Mouse (Mus musculus) midbrain, postnatal 0 days (tissue): ENCODE data around the gene Rab3a. TPM values are rescaled to one million over a fixed set of nuclear protein-coding genes. Genes with fewer than 3 reads are reported as not detected.
A peak's percentile ranks its signal among the peaks of the same experiment; 100 is the strongest.

ENCODE experiments used
- ATAC-seq: fragments of 200-750 bp; cut with Nextera tagmentation; 2 replicates; pipeline ENCODE4 v1.8.0; 2017; ENCODE audit warnings: moderate number of reproducible peaks, mild to moderate bottlenecking, moderate TSS enrichment, moderate library complexity; ENCODE audit not compliant: low FRiP score
- DNase-seq: peaks from one replicate; pipeline ENCODE4 v3.0.0-alpha.2; 2015; ENCODE audit warnings: low spot score
- H3K27ac ChIP-seq: fragments of 300-500 bp; sonication (generic); 2 replicates; pipeline ENCODE4 v1.5.1; 2014; ENCODE audit warnings: low read depth, mild to moderate bottlenecking, low read length, mixed read lengths
- H3K27me3 ChIP-seq: fragments of 300-500 bp; sonication (generic); 2 replicates; pipeline ENCODE4 v1.6.1; 2014; ENCODE audit warnings: low read length, control low read depth, mixed read lengths; ENCODE audit not compliant: insufficient read depth
- H3K36me3 ChIP-seq: fragments of 300-500 bp; sonication (generic); 2 replicates; pipeline ENCODE4 v1.6.1; 2014; ENCODE audit warnings: low read length, control low read depth, mixed read lengths; ENCODE audit not compliant: insufficient read depth
- H3K4me1 ChIP-seq: fragments of 300-500 bp; sonication (generic); 2 replicates; pipeline ENCODE4 v1.6.1; 2014; ENCODE audit warnings: mild to moderate bottlenecking, control low read depth, antibody characterized with exemption, low read length, mixed read lengths; ENCODE audit not compliant: insufficient read depth
- H3K4me2 ChIP-seq: fragments of 300-500 bp; sonication (generic); 2 replicates; pipeline ENCODE4 v1.6.1; 2014; ENCODE audit warnings: low read depth, mild to moderate bottlenecking, low read length, mixed read lengths; ENCODE audit not compliant: poor library complexity, severe bottlenecking
- H3K4me3 ChIP-seq: fragments of 300-500 bp; sonication (generic); 2 replicates; pipeline ENCODE4 v1.5.1; 2014; ENCODE audit warnings: low read depth, mild to moderate bottlenecking, low read length, moderate library complexity
- H3K9ac ChIP-seq: fragments of 300-500 bp; sonication (generic); replicated peaks from 2 replicates; pipeline ENCODE4 v1.6.1; 2014; ENCODE audit warnings: mild to moderate bottlenecking, low read length, moderate library complexity, mixed read lengths; ENCODE audit not compliant: poor library complexity, severe bottlenecking
- H3K9me3 ChIP-seq: fragments of 300-500 bp; sonication (generic); 2 replicates; pipeline ENCODE4 v1.6.1; 2016; ENCODE audit warnings: low read length, control low read depth
- CTCF ChIP-seq: IDR thresholded peaks from 2 replicates; pipeline ENCODE4 v1.5.1; 2016; ENCODE audit warnings: antibody characterized with exemption, mild to moderate bottlenecking
- WGBS: fragments of 180-500 bp; shearing (Covaris S2); extraction: QIAGEN DNeasy Blood & Tissue Kit; methylation state at CpG from one replicate; pipeline ENCODE4 v1.1.7; 2014; 5-methylcytosine and 5-hydroxymethylcytosine counted together
- polyA plus RNA-seq: library from polyadenylated mRNA; unstranded; fragments of >200 nt; fragmentation: Nextera tagmentation; extraction: Ambion mirVana; gene quantifications from 2 replicates; pipeline ENCODE4 v1.2.1, GENCODE M21; 2015
- total RNA-seq: library from RNA; depleted of rRNA; stranded (reverse); fragments of >200 nt; gene quantifications from 2 replicates; pipeline ENCODE4 v1.2.3, GENCODE M21; 2014; rRNA removed

The Rab3a gene
- total RNA-seq: 649 and 670 TPM in 2 replicates
- 726 and 813 TPM in 2 replicates for polyA plus RNA-seq

- peak; percentile 96 for ATAC-seq
- H3K9ac ChIP-seq: peak within 1 kb of the TSS; percentile 99
- H3K27ac ChIP-seq: peak within 1 kb of the TSS; percentile 95
- H3K4me2 ChIP-seq: peak within 1 kb of the TSS; percentile 68
- H3K27me3 ChIP-seq: 0 out of 2 replicates have a peak, but pooled peaks cover 4% of the 10 kb centered on the region
- H3K36me3 ChIP-seq: peaks cover 25% of the 10 kb centered on the region
- peak within 1 kb of the TSS; percentile 74 for H3K4me3 ChIP-seq
- H3K4me1 ChIP-seq: 0 out of 2 replicates have a peak, but pooled peaks cover 2% of the 10 kb centered on the region
- WGBS: 8% methylated on average over 37 of the region's 37 CpGs
- H3K9me3 ChIP-seq: no peaks in the 10 kb centered on the region
- no peak for TF ChIP-seq CTCF
- DNase-seq: peak; percentile 99
These were observed at the start of gene Rab3a for GRCm38 (mm10) chr8:70754043-70754870. Gene Rab3a, plus strand, starts transcription at chr8:70754679.

DNA sequence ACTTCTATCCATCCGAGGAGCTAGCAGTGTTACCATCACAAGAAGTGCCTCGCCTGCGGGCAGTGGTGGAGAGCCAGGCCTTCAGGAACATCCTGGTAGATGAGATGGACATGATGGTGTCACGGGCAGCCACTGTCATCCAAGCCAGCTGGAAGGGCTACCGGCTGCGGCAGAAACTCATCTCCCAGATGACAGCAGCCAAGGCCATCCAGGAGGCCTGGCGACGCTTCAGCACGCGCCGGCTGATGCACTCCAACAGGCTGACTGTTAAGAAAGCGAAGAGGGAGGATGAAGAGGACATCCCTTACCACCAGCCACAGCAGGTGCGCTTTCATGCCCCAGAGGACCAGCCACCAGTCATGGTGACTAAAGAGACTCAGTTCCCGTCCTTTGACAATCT lies 46.2 kb upstream of the Rab3a start:
- H3K4me1 ChIP-seq: no peaks in the 10 kb centered on the region
- H3K4me3 ChIP-seq: no peak overlapping the region
- no peak overlapping the region for H3K27ac ChIP-seq
- H3K27me3 ChIP-seq: no peaks in the 10 kb centered on the region
- H3K9me3 ChIP-seq: no peaks in the 10 kb centered on the region
- no peak for ATAC-seq
- no peak overlapping the region for H3K9ac ChIP-seq
- TF ChIP-seq CTCF: no peak
- no peak for DNase-seq
- peaks cover 3% of the 10 kb centered on the region; the same call in 1 of the 2 replicates for H3K36me3 ChIP-seq
- WGBS: 94% methylated on average over 14 of the region's 14 CpGs
- no peak overlapping the region for H3K4me2 ChIP-seq

DNA sequence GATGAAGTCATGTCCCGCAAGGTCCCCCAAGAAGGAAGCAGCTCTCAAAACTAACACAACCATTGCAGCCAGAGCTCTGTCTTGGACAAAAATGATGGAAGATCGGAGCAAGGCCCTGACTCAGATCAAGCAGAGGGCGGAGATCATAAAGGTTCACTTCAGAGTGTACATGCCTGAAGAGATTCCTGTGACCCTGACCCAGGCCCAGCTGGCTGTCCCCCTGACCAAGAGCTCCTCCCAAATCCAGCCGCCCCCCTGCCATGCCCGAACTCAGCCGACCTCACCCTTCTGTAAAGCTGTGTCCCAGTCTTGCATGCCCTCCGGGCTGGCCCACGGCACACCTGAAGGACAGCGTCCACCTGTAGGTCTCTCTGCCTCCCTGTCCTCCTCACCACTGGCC lies 44.7 kb upstream of the Rab3a start:
- 89% methylated on average over 9 of the region's 9 CpGs for WGBS
- no peak overlapping the region for H3K4me2 ChIP-seq

DNA sequence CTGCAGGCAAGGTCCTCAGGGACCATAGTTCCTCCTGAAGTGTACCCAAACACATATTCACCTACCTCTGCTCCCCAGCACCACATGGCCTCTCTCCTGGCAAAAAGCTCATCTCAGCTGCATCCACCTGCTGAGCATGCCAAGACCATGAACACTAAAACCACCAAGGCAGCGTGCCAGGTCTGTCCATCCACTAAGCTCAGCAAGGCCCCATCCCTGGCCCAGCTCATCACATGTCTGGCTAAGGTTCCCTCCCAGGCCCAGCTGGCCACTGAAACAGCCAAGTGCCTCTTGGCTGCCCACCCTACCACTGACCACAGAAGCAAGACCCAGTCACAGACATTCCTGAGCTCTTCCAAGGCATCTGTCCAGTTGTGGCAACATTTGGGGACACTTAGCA lies 44.2 kb upstream of the Rab3a start:
- no peak overlapping the region for H3K27ac ChIP-seq
- H3K36me3 ChIP-seq: peaks cover 3% of the 10 kb centered on the region; the same call in 1 of the 2 replicates
- no peaks in the 10 kb centered on the region for H3K9me3 ChIP-seq
- no peak overlapping the region for H3K9ac ChIP-seq
- TF ChIP-seq CTCF: no peak
- H3K4me3 ChIP-seq: no peak overlapping the region
- DNase-seq: no peak
- H3K27me3 ChIP-seq: no peaks in the 10 kb centered on the region
- no peak for ATAC-seq
- WGBS: 92% methylated on average over 1 of the region's 1 CpGs
- no peaks in the 10 kb centered on the region for H3K4me1 ChIP-seq
- no peak overlapping the region for H3K4me2 ChIP-seq

More for the DNA sequence above, 44.7 kb upstream of the Rab3a start:
- Histone ChIP-seq H3K4me3 (no peak overlapping the region), H3K4me1 (no peaks in the 10 kb centered on the region), H3K36me3 (peaks cover 3% of the 10 kb centered on the region; the same call in 1 of the 2 replicates), H3K27ac (no peak overlapping the region), H3K9ac (no peak overlapping the region), H3K9me3 (no peaks in the 10 kb centered on the region), H3K27me3 (no peaks in the 10 kb centered on the region)
- DNase-seq (no peak), ATAC-seq (no peak)
- no peak for TF ChIP-seq CTCF

DNA sequence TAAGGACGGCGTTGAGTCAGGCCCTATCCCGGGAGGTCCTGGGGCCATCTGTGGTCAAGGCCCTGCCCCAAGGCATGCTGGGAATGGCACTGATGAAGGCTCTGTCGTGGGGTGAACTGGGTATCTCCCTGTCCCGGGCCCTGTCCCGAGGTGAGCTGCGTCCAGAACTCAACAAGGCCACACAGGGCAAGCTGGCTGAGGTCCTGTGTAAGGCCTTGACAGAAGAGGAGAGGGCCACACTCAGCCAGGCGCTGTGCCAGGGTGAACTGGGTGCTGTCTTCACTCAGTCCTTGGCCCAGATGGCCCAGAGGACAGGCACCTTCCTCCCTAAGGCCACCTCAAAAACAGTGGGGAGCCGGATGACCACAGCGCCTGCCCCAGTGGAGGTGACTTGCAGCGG lies 43.4 kb upstream of the Rab3a start:
- DNase-seq (no peak), ATAC-seq (no peak)
- TF ChIP-seq CTCF: no peak
- Histone ChIP-seq H3K27ac (no peak overlapping the region), H3K4me2 (no peak overlapping the region), H3K9me3 (no peaks in the 10 kb centered on the region), H3K9ac (no peak overlapping the region), H3K36me3 (peaks cover 3% of the 10 kb centered on the region; the same call in 1 of the 2 replicates), H3K4me1 (no peaks in the 10 kb centered on the region), H3K27me3 (no peaks in the 10 kb centered on the region), H3K4me3 (no peak overlapping the region)
- WGBS: 86% methylated on average over 11 of the region's 11 CpGs

- Histone ChIP-seq H3K27me3 (no peaks in the 10 kb centered on the region), H3K27ac (no peak overlapping the region), H3K9me3 (no peaks in the 10 kb centered on the region), H3K9ac (no peak overlapping the region), H3K4me3 (no peak overlapping the region), H3K4me1 (no peaks in the 10 kb centered on the region), H3K36me3 (no peaks in the 10 kb centered on the region), H3K4me2 (no peak overlapping the region)
- WGBS: 78% methylated on average over 7 of the region's 7 CpGs
- DNase-seq: no peak
- no peak for ATAC-seq
- no peak for TF ChIP-seq CTCF
These were observed 40.5 kb upstream of the Rab3a start for GRCm38 (mm10) chr8:70713991-70714390.
